Mouse (Mus musculus) embryo, embryonic 9.5 days (tissue): ENCODE measurements around the gene Cnp.
A peak's percentile ranks its signal among the peaks of the same experiment; 100 is the strongest.

ENCODE experiments used
- DNase-seq: peaks from one replicate; pipeline ENCODE4 v3.0.0-alpha.2; 2017; ENCODE audit errors: extremely low spot score

The Cnp gene

DNA sequence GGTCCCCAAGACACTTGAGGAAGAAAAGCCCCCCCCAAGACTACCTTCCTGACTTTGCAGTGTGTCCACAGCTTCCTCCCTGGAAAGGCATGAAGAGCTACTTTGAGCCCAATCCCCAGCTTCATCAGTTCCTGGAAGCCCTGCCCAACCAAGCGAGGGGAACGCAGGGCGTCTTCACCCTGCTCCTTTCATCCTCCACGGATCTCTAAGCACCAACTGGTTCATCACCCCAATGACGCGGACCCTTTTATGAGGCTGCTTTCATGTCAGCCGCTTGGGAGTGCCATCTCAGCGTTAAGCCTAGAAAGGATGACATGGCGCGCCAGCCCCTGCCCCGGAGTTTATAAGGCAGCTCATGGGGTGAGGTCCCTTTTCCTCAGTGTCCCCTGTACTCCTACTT, 45.3 kb downstream of the Cnp start, which contains the start of gene Dnajc7:
Dnajc7 (minus strand) TSS at position 187 of the 400 bp plus-strand sequence.
- DNase-seq, result no peak

DNA sequence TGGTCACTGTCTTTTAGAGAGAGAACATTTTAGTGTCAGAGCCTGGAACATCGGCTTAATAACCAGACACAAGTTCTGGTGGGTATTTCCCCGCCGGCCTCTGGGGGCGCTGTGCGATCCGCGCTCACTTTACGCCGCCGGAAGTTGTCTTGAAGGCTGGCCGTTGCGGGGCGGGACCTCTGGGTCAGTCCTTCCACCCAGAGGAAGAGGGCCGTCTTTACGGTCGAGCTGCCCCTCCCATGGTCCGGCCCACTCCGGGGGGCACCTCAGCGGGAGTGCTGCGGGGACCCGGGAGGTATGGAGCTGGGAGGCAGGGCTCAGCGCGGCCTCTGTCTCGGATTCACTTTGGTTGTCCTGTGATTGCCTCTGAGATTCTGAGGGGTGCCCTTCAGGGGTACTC, 48.0 kb downstream of the Cnp start:
- DNase-seq, result peak; percentile 94

DNA sequence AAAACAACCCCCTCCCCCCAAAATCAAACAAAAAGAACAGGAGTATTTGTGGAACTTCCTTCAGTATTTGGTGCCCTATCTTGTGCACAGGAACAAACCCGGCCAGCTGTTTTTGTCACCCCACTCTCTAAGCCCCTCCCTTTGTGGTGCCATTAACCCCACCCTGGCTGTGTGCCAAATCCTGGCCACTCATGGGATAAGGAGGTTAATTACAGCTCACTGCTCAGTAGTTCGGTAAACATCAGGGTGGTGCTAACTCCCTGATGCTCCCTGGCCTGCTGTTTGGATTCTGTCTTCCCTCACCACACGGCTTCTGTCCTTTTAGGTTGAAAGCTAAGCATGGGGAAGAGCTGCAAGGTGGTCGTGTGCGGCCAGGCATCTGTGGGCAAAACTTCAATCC, 49.2 kb downstream of the Cnp start:
- DNase-seq, result no peak

DNA sequence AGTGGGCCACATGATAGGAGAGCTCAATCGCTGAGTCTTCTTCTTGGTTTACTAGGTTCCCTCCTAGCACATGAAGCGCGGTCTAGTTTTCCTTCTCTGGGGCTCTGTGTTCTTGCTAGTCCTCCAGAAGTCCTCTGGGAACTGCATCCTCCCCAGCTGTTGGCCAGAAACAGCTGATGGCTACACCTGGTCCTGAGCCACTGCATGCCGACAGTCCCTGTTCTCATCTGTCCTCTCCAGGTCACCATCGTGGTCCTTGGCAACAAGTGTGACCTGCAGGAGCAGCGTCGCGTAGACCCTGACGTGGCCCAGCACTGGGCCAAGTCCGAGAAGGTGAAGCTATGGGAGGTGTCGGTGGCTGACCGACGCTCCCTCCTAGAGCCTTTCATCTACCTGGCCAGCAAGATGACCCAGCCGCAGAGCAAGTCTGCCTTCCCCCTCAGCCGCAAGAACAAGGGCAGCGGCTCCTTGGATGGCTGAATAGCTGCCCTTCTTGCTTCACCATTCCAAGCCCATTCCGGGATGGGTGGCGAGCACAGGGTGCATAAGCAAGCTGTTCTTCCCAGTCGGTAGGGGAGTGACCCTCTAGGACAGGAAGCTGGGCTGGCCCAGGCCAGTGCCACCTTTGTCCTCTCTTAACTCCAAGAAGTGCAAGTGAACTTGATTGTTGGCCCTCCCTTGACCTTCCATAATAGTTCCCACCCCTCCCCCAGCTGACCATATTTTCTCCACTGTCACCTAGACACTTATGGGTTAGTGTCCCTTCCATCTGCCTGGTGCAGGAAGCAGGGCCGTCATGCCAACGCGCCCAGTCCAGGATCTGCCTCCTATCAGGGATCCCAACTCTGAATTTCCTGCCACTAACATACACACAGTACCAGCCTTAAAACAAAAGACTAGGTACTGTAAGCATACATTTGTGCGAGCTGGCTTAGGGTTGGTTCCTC, 51.3 kb downstream of the Cnp start:
- DNase-seq, result no peak

DNA sequence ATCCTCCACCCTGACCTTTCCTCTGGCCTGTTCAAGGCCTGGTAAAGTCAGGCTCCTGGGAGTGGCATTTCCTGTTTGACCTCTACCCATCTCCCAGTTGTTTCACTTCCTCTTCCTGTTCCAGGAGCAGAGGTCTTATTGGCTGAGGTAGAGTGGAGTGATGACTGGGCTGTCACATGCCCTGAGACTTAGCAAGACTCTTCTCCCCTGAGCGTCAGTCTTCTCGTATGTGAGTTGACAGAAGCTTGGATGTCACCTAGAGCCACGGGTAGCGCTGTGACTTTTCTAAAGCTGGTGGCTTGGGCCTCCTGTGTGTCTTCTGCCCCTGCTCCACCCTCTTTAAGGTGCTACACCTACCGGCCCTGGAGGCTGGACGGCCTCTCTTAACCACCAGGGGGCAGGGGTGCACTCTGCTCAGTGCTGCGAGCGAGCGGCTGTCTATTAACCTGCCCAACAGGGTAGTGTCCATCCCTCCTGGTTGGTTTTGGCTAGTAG, 52.0 kb downstream of the Cnp start:
- DNase-seq, result peak; percentile 59

DNA sequence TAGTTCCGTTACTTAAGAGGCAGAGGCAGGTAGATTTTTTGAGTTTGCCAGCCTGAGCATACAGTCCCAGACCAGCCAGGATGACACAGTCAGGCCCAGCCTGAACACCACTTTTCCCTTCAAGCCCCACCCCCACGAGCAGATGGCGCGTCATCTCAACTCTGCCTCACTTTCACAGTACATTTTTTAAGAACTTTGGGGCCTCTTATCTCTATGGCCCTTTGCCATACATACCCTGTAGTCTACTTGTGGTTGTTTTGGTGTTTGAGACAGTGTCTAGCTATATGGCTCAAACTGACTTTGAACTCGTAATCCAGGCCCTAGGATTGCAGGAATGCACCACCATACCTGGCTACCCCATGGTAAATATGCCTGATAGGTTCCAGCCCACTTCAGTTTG, 53.4 kb downstream of the Cnp start:
- DNase-seq, result no peak

DNA sequence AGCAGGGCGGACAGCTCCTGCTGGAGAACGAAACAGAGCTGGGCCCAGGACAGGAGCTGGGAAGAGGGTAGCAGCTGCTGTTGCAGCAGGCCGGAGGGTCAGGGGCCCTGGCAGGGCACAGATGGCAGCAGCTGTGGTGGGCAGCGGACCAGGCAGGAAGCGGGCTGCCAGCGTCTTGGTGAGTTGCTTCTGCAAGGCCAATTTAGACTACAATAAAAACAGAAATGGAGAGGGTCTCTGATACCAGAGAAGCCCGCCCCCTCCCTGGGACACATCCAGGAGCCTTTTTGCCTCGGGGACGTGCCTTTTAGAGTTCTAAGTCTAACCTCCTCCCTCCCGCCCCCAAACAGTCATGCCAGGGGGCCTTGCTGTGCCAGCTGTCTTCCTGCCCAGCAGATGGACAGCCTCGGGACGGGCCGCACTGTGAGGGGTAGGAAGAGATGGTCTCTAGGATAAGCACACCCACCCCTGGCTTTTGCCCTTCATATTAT, 54.2 kb downstream of the Cnp start:
- DNase-seq, result no peak

DNA sequence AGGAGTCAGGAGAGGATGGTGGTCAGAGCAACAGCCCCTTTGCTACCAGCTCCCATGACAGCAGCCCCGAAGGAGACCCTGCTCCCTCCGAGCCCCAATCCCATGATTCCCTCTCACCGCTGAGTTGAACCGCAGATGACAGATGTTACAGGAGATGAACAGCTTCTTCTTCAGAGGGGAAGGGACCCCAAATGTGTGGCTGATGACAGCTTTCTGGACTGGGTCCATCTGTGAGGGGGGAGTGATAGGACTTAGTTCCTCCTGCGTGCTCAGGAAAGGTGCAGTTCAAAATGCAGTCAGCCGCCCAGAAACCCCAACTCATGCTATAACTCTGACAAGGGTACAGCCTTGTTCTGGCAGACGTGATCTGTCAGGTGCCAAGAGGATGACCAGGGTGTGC, 59.8 kb downstream of the Cnp start:
- DNase-seq, result no peak

DNA sequence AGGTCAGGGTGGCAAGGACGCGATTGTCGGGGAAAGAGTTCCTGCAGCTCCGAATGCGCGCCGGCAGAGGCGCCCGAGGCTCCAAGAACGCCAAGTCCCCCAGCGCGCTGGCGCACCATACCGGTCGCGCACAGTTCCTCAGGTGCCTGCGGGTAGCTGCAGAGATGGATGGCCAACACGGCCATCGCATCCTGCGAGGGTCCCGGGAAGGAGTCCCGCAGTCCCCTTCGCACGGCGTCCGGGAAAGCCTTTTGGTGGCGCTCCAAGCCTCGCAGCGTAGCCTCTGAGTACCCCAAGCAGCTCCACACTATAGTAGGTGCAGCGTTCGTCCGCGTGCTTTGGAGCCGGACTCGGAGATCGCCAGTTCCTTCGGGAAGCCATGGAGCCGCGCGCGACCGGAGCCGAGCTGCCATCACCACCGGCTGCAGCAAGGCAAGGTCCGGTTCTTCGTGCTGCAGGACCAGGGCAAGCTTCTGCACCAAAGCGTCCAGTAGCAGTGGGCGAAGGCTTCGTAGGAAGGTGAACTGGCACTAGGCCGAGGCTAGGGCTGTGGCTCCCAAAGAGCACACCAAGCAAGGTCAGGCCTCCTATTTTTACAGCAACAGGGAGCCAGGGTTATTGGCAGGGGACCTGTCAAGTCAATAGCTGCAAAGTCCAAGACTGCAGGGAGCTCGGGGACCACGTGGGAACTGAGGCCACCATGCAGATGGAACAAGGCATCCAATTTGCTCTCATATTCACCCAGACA, 65.6 kb downstream of the Cnp start:
- DNase-seq, result peak; percentile 61
